Mouse (Mus musculus) gastrocnemius, postnatal 36 days (tissue): Measurements from ENCODE around the gene Armh1. TPM values are rescaled to one million over a fixed set of nuclear protein-coding genes. Genes with fewer than 3 reads are reported as not detected.

Experiments used
- DNase-seq, 2 experiments: peaks; one replicate each; pipeline ENCODE4 v3.0.0; 2022
- intact Hi-C: fragments of 180-260 bp; cut with DNase I; formaldehyde crosslinking; loops from one replicate; pipeline ENCODE4 v1.15.1; 2025
- long read RNA-seq, 2 experiments: library from polyadenylated mRNA; stranded (forward); transcript quantifications; one replicate each; pipeline ENCODE4 v2.0.0; 2021
- total RNA-seq, 2 experiments: library from RNA; stranded (reverse); gene quantifications; 2 replicates each; pipeline ENCODE4 v1.2.3; 2021

Gene Armh1
- not detected for total RNA-seq
- long read RNA-seq, experiment 1, partial matches to known transcripts, result 1 of 2 reads
- long read RNA-seq, experiment 1, other reads (novel, unspliced or antisense), result 1 of 2 reads
- long read RNA-seq, experiment 2, partial matches to known transcripts, result 0 of 2 reads
- long read RNA-seq, experiment 2, other reads (novel, unspliced or antisense), result 2 of 2 reads

DNA sequence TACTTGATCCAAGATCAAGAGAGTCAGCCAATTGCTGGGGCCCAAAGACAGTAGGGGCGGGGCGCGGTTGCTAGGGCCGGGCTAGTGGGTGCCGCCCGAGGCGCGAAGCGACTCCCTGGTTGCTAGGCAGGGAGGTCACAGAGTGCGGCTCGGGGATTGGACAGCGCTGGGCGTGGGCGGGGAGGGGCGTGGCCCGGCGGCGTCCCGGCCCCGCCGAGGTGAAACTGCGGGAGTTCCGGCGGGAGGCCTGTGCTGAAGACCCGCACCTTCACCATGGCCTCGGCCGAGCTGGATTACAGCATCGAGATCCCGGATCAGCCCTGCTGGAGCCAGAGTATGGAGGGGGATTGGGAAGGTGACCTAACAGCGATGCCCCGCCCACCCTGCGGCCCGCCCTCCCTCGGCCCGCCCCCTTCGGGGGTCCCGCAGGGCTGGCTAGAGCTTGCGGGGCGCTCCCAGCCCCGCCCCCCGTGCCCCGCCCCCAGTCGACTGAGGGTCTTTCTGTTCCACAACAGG, at the start of gene Armh1, which contains the start of gene Tmem53:
Gene Armh1 (minus strand): TSS at position 325 of the 516 bp plus-strand sequence.
Gene Tmem53 (plus strand): TSS at position 151 of the 516 bp plus-strand sequence.
- peak; percentile 83 for DNase-seq

DNA sequence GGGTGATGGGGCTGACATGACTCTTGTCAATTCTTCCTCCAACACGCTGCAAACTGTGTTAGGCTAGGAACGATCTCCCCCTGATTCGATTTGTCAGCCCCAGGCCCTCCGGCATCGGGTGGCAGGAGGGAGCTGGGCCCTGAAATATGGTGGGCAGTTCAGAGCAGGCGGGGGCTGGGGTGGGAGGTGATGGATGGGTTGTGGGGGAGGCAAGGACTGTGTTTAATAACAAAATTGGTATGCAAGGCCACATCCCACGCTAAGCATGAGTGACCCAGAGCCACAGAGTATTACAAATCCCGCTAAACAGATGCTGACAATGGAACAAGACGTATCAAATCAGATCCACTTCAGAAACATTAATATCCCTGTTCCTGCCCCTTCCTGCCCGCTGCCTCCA, 48.0 kb upstream of the Armh1 start:
- no peak for DNase-seq
- intact Hi-C loops, result no loop called here

More for the DNA sequence above, at the start of gene Armh1, which contains the start of gene Tmem53:
- intact Hi-C loops, result no loop called here

DNA sequence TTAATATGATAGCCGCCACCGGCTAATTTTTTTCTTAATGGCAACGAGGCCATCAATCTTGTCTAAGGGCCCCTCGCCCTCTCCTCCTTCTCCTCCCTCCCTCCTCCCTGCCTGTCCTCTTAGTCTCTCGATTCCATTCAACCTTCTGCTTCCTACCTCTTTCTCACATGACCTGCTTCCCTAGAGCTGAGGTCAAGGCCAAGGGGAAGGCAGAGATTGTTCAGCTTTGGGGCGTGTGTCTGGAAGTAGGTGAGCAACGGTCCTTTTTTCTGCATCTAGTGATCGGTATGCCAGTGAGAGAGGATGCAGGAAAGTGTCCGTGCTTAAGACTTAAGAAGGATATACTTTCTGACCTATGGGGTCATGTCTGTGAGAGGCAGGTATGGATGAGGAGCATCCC, 45.9 kb upstream of the Armh1 start:
- DNase-seq, result no peak
- intact Hi-C loops, result no loop called here

DNA sequence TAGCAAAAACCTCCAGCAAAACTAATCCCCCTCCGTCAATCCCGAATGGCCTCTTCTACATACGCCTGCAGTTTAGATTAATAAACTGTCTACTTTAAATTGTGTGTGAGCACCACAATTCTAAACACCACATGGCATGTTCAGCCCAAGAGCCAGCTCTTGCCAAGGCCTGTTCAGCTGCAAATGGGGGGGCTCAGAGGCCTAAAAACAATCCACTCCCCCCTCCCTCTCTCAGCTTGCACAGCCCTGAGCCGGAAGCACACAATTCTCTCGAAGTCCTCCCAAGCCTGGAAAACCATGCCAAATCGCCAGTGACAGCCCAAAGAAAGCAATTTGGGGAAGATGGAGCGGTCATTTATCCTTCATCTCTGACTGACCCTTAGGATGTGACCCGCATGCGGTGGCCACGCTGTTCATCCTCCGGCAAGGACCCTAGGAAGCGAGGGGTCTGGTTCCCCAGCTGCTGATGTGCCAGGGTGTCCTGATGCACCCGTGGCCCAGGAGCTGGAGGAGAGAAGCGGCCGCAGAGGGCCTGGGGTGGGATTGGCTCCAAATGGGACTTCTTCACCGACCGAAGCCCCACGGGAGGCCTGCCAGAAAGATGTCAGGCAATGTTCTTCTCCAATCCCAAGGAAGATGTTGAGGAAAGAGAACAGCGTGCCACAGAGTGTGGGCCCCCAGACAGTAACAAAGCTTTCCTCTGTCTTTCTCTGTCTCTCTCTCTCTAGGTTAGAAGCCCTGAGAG, 45.1 kb upstream of the Armh1 start:
- intact Hi-C loops, result no loop called here
- DNase-seq, result no peak

DNA sequence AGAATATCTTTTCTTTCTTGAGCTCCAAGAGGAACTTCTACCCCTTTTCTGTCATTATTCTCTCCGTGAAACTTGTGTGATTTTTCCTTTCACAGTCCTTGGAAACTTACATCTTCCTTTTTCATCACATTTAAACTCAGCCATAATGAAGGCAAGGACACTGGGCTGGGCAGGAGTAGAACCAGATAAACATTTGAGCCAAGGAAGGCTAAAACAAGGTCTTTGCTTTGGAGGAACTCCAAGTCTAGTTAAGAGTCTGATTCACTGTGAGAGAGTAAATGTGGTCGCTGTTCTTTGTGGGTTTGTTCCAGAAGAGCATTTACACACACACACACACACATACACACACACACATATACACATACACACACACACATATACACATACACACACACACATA, 39.8 kb upstream of the Armh1 start:
- no peak for DNase-seq
- intact Hi-C loops, result no loop called here

DNA sequence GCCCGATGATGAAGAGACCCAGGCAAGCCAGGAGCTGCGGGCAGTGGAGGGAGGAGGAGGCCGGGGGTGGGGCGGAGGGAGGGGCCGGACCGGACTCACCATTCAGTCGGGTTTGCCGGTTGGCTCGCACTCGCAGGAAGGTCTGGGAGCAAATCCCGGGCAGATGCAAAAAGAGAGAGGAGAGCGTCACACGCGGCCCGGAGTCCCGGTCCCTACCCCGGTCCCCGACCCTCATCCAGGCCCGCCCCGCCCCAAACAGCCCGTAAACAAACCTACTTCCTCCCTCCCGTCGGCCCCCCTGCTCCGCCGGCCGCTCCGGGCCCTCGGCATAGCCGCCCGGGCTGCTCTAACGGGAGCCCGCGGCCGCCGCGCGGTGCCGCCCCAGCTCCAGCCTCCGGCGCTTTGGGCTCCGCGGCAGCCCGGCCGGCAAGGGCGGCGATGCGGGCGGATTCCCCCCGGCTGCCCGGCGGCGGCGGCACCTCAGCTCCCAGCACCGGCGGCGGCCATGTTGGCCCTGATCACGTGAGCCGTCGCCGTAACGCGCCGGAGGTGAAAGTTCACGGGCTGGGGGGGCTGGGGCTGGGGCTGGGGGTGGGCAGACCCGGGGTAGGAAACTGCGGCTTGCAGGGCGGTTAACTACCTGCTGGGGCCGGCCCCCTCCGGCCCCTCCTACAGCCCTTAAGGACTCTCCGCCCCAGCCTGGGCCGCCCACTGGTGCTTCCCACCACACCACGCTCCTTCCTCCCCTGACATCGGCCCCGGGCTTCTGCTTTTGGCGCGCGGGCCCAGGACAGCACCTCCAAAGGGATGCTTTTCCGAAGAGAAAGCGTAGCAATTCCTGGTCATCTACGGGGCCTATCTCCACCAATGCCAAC, 37.2 kb upstream of the Armh1 start:
- intact Hi-C loops, result no loop called here
- peak; percentile 72 to 76 for DNase-seq

DNA sequence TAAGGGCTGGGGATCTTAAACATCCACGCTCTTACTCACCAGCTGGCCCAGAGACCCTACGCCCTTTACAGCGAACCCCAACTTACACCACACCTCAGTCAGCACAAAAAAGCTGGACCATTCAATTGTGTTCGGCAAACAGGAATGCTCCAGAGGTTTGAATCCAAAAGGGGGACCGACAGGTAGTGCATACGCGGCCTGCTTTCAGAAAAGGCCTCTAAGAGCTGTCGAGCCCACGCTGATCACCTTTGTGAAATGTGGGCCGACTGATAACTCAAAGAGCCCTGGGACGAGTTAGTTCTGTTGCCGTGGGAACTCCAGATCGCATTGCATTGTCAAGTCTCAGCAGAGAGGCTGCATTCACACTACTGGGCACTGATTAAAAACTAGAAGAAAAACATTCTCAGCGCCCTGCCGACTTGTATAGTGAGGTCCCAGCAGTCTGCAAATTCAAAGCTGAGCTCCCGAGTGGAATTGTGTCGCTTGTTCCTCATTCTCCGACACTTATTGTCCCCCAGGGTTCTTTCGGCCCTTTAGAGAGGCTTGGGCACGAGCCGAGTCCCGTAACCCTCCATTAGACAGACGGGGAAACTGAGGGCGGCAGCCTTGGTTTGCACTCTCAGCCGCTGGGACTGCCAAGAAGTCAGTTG, 36.5 kb upstream of the Armh1 start:
- intact Hi-C loops, result no loop called here

DNA sequence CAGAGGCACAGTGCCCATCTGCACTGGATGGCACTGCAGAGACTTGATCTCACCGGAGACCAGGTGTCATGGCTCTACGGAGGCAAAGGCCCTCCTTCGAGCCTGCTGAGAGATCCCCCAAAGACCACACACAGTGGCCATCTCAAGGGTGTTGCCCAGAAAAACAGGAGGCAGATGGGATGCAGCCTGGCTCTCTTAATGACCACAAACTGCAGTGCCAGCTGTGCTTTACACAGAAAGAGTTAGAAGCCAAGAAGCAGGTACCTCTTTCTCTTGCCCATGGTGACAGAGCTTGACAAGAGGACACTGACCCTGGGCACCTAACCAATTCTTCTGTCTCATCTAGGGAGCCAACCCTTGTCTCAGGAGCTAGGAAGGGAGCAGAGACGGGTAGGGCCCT, 32.4 kb upstream of the Armh1 start:
- no peak for DNase-seq
- intact Hi-C loops, result no loop called here

More for the DNA sequence above, 36.5 kb upstream of the Armh1 start:
- no peak for DNase-seq

DNA sequence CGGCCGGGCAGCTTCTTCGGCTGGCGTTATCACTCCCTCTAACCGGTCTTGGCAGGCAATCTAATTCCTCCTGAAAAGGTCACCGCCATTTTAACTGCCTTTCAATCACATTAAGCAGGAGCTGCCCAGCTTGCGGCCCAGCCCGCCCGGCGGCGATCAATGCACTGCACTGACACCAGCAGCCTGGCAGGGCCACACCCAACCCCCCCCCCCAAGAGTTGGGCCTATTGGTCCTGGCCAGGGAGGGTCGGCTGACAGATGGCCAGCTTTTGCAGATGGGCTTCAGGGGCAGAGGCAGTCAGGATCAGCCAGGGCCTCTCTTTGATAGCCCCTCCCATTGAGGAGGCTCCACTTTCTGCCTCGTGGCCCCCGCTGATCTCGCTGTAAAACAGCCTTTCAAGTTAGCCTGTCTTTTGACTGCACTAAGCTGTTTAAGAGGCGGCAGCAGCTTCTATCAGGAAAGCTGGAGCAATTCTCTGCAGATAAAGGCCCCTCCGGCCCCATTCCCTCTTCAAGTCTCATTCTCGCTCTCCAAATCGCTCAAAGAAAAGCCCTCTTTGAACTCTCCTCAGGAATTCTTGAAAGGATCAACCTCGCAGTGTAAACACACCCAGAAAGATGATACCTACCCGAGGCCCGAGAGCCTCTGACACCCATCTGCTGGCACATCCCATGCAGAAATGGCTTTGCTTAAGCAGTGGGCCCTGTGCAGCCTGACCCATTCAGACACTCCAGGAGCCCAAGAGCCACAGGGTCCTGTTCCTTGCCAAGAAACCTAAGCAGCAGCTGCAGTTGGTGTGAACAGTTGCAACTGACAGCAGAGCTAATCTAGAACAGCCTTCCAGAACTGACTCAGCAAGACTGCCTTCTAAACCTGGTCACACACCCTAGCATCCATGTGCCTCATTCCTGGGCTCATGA, 31.6 kb upstream of the Armh1 start:
- intact Hi-C loops, result no loop called here
- no peak for DNase-seq

DNA sequence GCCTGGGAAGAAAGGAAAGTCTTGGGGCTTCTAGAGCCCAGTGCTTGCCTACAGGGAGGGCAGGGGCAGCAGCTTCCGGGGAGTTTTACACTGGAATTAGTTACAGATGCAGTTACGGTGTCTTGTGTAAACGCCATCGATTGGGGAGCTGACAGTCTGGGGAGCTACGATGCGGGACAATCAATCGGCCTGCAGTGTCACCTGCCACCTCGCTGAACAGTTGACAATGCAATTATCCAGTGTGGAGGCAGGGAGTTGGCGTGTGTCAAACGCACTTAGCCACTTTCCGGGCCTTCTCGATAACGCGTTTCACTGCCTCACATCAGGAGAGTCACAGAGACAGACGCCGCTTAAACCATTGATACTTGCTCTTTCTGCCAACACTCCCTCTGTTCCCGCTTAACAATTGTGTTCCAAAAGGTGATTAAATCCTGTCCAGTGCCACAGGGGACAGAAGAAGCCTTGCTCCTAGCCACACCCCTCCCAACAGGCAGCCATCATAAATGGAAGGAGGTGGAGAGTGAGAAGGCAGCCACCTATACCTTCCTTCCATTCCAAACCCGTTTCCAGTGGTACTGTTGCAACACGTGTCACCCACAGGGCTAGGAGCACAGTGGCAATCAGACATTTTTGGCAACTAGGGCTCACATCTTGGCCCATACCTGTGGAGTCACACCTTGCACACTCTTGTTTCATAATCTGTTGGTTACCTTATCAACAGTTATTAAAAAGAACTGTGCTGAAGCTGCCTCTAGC, 29.3 kb upstream of the Armh1 start:
- intact Hi-C loops, result no loop called here

DNA sequence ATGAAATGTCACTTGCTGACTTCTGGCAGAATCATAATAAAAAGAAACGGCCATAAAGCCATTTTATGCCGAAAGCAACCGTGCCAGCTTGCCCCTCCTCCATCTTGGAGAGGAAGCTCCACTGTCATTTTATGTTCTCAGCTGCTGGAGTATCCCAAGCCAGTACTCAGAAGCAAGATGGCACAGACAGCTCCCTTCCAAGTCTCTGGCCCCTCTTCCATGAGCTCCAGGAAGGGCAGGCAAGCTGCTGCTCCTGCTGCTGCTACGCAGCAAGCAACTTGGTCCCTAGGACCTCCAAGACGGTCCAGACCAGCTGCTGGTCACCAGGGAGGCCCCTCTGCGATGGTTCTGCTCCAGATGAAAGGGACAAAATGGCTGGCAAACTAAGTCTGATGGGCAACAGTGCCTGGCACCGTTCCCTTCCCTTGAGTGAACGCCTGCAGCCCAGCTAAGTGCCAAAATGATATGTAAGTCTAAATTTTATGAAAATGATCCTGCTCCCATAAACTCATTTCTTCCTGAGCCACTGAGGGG, 28.5 kb upstream of the Armh1 start:
- no peak for DNase-seq
- intact Hi-C loops, result no loop called here

More for the DNA sequence above, 29.3 kb upstream of the Armh1 start:
- no peak for DNase-seq

DNA sequence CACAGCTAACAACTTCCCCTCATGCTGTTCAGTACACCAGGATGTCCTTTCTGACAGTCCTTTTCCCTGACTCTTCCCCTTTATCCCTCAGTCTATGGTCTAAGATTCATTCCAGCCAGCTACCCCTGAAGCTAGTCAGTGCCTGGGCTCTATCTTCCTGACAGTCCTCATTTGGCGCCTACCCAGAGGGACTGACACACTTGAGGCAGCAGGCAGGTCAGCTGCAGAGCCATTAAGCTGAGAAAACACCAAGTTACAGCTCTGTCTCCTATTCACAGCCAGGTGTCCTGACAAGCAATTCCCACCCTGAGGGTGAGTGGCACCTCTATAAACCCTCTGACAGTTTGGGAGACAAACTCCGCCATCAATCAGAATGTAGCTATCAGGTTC, 27.3 kb upstream of the Armh1 start:
- intact Hi-C loops, result loop anchor here (10.0 kb wide), 1 partner anchor 396 kb away; no protein-coding TSS in a partner anchor
- DNase-seq, result no peak

DNA sequence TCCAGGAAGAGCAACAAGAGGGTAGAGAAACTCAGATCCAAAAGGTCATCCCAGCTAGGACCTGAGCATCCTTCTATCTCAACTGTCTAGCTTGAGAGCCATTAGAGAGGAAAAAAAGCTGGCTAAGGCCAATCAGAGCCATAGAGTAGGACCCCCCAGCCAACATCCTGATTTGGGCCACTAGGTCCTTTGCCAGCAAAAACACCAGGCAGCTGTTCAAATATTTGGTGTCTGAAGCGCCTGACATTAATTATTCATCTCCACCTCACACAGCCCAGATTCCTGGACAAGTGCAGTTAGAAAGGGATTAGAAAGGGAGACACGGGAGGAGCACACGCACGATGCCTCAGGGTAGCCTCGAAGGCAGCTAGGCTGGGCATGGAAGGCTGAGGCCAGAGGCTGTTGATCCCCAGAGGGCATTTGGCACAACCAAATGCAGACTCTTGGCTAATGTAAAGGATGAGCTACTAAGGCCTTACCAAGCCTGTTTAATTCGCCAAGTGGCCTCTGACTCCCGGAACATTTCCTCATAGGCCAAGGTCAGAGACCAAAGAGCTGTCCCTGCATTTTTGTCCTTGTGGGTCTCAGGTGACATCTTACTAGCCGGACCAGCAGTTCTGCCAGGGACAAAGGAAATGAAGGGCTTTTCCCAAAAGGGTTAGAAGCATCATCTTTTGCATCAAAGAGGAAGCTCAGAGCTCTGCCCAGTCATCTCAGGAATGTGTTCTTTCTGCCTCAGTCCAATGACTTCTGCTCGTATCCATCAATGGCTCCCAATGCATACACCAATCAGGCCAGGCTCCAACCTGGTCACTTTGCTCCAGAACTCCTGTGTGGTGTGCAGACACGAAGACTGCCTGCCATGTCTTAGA, 26.7 kb upstream of the Armh1 start:
- no peak for DNase-seq
- intact Hi-C loops, result loop anchor here (10.0 kb wide), 1 partner anchor 396 kb away; no protein-coding TSS in a partner anchor

DNA sequence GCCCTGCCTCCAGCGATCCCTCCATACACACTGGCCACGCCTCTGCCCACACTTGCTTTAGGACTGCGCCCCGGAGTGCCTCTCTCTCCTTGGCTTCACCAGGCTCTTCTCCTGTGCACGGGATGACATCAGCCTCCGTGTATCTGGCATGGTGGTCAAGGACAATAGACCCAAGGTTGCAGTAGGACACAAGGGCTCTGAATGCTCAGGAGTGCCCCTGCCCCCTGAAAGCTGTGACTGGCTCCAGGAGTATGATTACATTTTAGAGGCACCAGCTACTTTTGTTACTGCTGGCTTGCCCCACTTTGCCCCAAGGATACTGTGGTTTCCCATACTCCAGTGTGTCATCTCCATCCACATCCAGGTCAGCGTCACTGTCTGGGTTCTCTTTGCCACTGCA, 25.8 kb upstream of the Armh1 start:
- DNase-seq, result no peak
- intact Hi-C loops, result loop anchor here (10.0 kb wide), 1 partner anchor 397 kb away; no protein-coding TSS in a partner anchor

DNA sequence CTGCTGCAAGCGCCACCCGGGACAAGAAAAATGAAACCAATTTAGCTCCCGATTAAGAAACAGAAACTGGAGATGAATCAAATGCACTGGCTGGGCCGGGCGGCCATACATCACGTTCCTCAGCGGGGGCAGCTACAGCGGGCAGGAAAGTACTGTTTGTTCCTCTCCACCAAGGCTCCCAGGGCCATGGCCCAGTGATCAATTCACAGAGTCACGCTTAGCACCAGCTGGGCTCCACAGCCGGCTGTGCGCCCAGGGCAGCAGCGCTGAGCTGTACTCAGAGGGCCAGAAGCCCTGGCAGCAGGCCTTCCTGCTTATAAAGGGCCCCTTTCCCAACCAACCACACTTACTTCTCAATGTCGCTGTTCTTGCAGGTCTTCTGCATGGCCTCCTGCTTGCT, 25.1 kb upstream of the Armh1 start:
- intact Hi-C loops, result loop anchor here (10.0 kb wide), 1 partner anchor 398 kb away; no protein-coding TSS in a partner anchor

DNA sequence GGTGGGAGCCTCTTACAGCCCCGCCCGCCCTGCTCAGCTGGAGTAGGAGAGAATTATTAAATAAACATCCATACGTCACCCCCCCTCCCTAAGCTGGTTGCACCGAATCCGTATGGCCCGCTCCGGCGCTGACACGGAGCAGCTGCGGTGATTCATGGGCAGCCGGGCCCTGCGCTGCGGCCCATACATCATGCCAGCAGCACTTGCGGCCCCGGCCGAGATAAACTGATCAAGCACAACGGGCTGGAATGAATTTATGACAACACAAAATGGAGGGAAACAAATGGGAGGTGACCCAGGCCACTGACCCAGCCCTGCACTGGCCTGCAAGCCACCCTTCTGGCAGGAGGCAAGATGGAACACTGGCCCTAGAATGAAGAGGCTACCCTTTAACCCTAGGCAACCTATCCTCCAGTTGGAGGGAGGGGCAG, 24.4 kb upstream of the Armh1 start:
- DNase-seq, result no peak
- intact Hi-C loops, result loop anchor here (10.0 kb wide), 1 partner anchor 399 kb away; no protein-coding TSS in a partner anchor

More for the DNA sequence above, 25.1 kb upstream of the Armh1 start:
- DNase-seq, result no peak

DNA sequence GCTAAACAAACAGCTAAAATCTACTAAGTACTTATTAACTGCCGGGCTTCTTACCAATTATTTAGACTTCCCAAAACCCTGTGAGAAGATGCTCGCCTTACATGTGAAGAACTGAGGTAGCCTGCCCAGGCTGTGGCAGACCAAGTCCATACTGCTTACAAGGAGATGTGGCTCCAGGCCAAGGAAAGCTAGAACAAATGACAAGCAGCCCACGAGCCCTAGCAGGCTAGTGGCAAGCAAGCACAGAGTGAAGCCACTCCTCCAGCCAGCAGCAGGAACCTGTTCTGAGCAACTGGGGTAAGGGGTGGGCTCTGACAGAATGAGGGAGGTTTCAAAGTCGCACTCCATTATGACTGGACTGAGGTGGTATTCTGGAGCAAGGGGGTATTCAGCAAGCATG, 22.8 kb upstream of the Armh1 start:
- intact Hi-C loops, result loop anchor here (10.0 kb wide), 1 partner anchor 400 kb away; no protein-coding TSS in a partner anchor
- no peak for DNase-seq
